Mouse (Mus musculus): Measurements from ENCODE around the gene Plin3. TPM values are rescaled to one million over a fixed set of nuclear protein-coding genes. Genes with fewer than 3 reads are reported as not detected.

Plin3 gene
- 6.8 TPM for polyA plus RNA-seq (2014; fragmentation: Illumina TruSeq; extraction: RNeasy Lipid Tissue Mini Kit (QIAGEN cat#74804); ENCODE audit: low read depth, low replicate concordance)

GRCm38 (mm10) chr17:56292531-56293222, at the start of gene Plin3:
Plin3 (minus strand) TSS chr17:56292873.

DNA sequence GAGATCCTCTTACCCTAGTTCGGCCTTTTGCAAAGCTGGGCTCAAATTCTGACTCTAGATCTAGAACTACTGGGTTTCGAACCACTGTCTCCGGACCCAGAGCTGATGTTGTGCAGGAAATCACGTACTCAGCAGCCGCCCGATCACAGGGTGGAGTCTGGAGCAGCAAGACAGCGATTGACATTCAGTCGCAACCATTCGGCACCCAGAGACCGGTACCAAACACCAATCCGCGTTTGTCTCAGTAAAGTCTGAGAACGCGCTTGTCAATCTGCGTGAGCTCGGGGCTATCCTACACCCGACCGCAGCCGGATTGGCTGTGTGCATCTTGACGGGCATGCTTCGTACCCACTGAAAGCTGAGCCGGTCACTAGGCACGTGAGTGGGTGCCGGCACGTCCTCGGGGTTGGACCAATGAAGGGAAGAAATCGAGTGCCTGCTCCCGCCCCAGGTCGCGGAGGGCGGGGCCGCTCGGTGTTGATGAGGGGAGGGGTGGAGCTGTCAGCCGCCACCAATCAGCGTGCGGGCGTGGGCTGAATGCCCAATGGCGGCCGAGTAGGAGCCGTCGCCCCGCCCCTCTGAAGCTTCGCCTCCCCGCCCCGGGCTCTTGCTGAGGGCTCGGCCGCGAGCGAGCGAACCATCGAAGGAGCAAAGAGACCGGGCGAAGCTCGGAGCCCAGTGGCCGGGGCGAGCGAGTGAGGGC, 32.9 kb upstream of the Plin3 start, which contains the start of gene Kdm4b:
Gene Kdm4b, plus strand, starts transcription at position 613 of the 703 bp plus-strand sequence.

DNA sequence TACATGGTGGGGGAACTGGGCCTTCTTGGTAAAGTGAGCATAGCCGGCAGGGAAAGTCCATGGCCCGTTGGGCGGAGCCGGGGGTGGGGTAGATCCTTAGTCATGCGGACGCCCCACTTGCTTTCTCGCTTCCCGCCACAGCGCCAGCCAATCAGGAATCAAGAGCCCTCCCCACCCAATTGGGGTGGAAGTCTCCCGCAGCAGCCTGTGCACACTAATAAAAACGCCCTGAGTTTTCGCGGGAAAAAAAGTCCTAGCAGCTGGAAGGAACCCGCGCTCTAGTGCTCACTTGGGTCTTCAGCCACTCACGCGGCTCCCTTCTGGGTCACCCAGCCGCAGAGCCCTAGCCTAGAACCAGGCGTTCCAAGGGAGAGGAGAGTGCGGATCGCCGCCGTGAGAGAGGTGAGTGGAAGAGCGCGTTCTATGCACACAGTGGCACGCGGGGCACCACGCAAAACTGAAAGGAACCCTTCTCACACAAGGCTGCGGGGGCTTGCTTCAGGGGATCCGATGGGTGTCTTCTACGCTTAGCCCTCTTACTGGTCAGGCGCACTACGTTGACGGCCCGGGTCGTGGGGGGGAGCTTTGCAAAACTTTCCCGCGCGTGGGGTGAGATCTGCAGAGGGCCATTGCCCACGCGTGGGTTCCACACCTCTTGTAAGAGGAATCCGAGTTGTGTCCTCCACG, 10.6 kb upstream of the Plin3 start, which contains the start of gene Uhrf1:
Gene Uhrf1, plus strand, starts transcription at position 162 of the 687 bp plus-strand sequence.

GRCm38 (mm10) chr17:56300186-56300585, 7.5 kb upstream of the Plin3 start, which contains the start of gene Arrdc5:
Arrdc5 (minus strand) TSS chr17:56300286.

GRCm38 (mm10) chr17:56276643-56277566, 15.8 kb downstream of the Plin3 start, which contains the start of gene Ticam1:
Ticam1 (minus strand) TSS chr17:56276786.

GRCm38 (mm10) chr17:56256239-56256881, 36.3 kb downstream of the Plin3 start, which contains the start of gene Fem1a:
Fem1a (plus strand) TSS chr17:56256810.

Other genes with a start within 250 kb of the Plin3 start
- 15.0 TPM for gene Ubxn6, start 217.8 kb downstream of the Plin3 start, polyA plus RNA-seq (2014; fragmentation: Illumina TruSeq; extraction: RNeasy Lipid Tissue Mini Kit (QIAGEN cat#74804); ENCODE audit: low read depth, low replicate concordance)
- 4.5 TPM for gene Hdgfl2, start 213.2 kb downstream of the Plin3 start, polyA plus RNA-seq (2014; fragmentation: Illumina TruSeq; extraction: RNeasy Lipid Tissue Mini Kit (QIAGEN cat#74804); ENCODE audit: low read depth, low replicate concordance)
- 0.24 TPM for gene Plin4, start 183.1 kb downstream of the Plin3 start, polyA plus RNA-seq (2014; fragmentation: Illumina TruSeq; extraction: RNeasy Lipid Tissue Mini Kit (QIAGEN cat#74804); ENCODE audit: low read depth, low replicate concordance)
- 8.7 TPM for gene Plin5, start 175.3 kb downstream of the Plin3 start, polyA plus RNA-seq (2014; fragmentation: Illumina TruSeq; extraction: RNeasy Lipid Tissue Mini Kit (QIAGEN cat#74804); ENCODE audit: low read depth, low replicate concordance)
- gene Lrg1, start 170.9 kb downstream of the Plin3 start, polyA plus RNA-seq (2014; fragmentation: Illumina TruSeq; extraction: RNeasy Lipid Tissue Mini Kit (QIAGEN cat#74804); ENCODE audit: low read depth, low replicate concordance): 5.9 TPM
- not detected for gene Sema6b, start 152.5 kb downstream of the Plin3 start, polyA plus RNA-seq (2014; fragmentation: Illumina TruSeq; extraction: RNeasy Lipid Tissue Mini Kit (QIAGEN cat#74804); ENCODE audit: low read depth, low replicate concordance)
- 7.9 TPM for gene Tnfaip8l1, start 130.4 kb downstream of the Plin3 start, polyA plus RNA-seq (2014; fragmentation: Illumina TruSeq; extraction: RNeasy Lipid Tissue Mini Kit (QIAGEN cat#74804); ENCODE audit: low read depth, low replicate concordance)
- 15.3 TPM for gene Mydgf, start 109.0 kb downstream of the Plin3 start, polyA plus RNA-seq (2014; fragmentation: Illumina TruSeq; extraction: RNeasy Lipid Tissue Mini Kit (QIAGEN cat#74804); ENCODE audit: low read depth, low replicate concordance)
- 1.1 TPM for gene Dpp9, start 74.0 kb downstream of the Plin3 start, polyA plus RNA-seq (2014; fragmentation: Illumina TruSeq; extraction: RNeasy Lipid Tissue Mini Kit (QIAGEN cat#74804); ENCODE audit: low read depth, low replicate concordance)
- gene Fem1a, start 36.1 kb downstream of the Plin3 start, polyA plus RNA-seq (2014; fragmentation: Illumina TruSeq; extraction: RNeasy Lipid Tissue Mini Kit (QIAGEN cat#74804); ENCODE audit: low read depth, low replicate concordance): 2.0 TPM
- gene Ticam1, start 16.1 kb downstream of the Plin3 start, polyA plus RNA-seq (2014; fragmentation: Illumina TruSeq; extraction: RNeasy Lipid Tissue Mini Kit (QIAGEN cat#74804); ENCODE audit: low read depth, low replicate concordance): 0.61 TPM
- gene Arrdc5, start 7.4 kb upstream of the Plin3 start, polyA plus RNA-seq (2014; fragmentation: Illumina TruSeq; extraction: RNeasy Lipid Tissue Mini Kit (QIAGEN cat#74804); ENCODE audit: low read depth, low replicate concordance): not detected
- gene Uhrf1, start 10.4 kb upstream of the Plin3 start, polyA plus RNA-seq (2014; fragmentation: Illumina TruSeq; extraction: RNeasy Lipid Tissue Mini Kit (QIAGEN cat#74804); ENCODE audit: low read depth, low replicate concordance): not detected
- gene Kdm4b, start 33.2 kb upstream of the Plin3 start, polyA plus RNA-seq (2014; fragmentation: Illumina TruSeq; extraction: RNeasy Lipid Tissue Mini Kit (QIAGEN cat#74804); ENCODE audit: low read depth, low replicate concordance): 0.64 TPM
- gene Ptprs, start 183.6 kb upstream of the Plin3 start, polyA plus RNA-seq (2014; fragmentation: Illumina TruSeq; extraction: RNeasy Lipid Tissue Mini Kit (QIAGEN cat#74804); ENCODE audit: low read depth, low replicate concordance): 0.08 TPM
- not detected for gene Znrf4, start 219.6 kb upstream of the Plin3 start, polyA plus RNA-seq (2014; fragmentation: Illumina TruSeq; extraction: RNeasy Lipid Tissue Mini Kit (QIAGEN cat#74804); ENCODE audit: low read depth, low replicate concordance)